Mouse (Mus musculus): ENCODE data around the gene Fam173b.

DNA sequence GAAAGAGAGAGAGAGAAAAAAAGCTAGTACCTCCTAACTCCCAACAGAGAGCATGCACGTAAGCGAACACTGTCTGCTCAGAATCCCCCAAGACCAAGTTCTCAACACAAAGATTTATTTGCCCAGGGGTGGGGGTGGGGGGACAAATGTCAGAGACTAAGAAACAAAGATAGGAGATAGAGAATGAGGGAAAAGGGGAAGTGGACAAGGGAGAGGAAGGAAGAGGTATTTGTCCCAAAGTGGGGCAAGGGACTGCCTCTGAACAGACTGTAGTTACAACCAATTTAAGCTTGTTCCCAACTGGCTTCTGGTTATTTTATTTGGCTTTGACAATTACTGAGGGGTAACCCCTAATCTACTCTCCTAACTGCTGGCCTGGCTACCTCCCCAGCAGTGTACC is 46.8 kb upstream of the Fam173b start:
- TF ChIP-seq POLR2A (IDR thresholded peaks at IDR 0.05; ENCODE audit: control insufficient read depth, extremely low read depth, insufficient read depth, low read length, poor library complexity): no peak
- TF ChIP-seq CTCF (IDR thresholded peaks at IDR 0.05; ENCODE audit: borderline replicate concordance, control insufficient read depth, extremely low read depth, insufficient read depth, low read length, poor library complexity): no peak

Data from thymus, adult 2 months (tissue).